Mouse (Mus musculus): ENCODE results near the gene Msln. TPM values are rescaled to one million over a fixed set of nuclear protein-coding genes. Genes with fewer than 3 reads are reported as not detected.
A peak's percentile ranks its signal among the peaks of the same experiment; 100 is the strongest.

The Msln gene
- total RNA-seq (2021): 10 to 100 TPM; 38.5 to 40.6 TPM

DNA sequence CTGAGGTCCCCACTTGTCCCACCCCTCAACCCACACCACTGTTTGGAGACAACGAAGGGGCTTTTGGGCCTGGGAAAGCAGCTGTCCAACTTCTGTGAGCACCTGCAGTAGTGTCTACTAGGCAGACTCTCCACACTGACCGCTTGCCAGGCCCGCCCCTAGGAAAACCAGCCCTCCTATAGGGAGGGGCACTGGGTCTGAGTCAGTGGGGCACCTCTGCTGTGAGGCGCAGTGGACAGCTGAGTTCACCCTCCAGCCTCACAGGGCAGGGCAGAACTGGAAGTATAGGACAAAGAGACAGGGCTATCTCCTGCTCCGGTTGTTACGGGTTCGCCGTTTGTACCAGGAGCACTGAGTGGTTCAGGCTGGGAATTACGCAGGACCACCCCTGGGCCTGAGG lies at the start of gene Msln:
TSS of gene Msln (minus strand) at position 138 of the 400 bp plus-strand sequence.
- DNase-seq: no peak
- intact Hi-C loops (cut with DNase I): no loop called here

DNA sequence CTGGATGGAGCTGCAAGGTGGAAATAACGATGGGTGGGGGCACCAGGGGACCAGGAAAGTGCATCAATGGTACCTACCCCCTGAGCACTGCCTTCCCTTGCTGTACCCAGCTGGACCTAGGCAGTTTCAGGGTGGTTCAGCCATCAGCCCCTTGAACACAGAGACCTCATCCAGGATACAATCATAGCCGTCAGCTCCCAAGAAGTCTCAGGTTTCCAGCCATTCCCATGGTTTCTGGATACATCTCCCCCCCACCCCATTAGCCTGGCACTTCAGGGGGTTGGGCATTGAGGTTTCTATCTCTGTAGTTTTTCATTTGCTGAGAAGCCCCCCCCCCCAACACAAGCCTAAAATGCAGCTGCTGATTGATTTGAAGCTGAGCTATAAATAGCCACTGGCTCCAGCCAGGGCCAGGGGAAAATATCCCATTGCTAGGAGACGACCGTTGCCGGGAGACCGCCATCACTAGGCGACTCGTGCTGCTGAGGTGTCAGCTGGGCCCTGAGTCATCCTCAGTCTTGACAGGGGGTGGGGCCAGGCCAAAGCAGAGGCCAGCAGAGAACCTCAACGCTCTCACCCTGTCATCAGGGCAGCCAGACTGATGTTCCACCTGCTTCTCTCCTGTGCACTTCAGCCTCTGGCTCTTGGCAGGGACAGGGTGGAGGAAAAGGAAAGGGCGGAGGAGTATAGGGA lies 48.8 kb upstream of the Msln start:
- peak; percentile 85 to 86 for DNase-seq
- intact Hi-C loops (cut with DNase I): loop anchor here (10.0 kb wide), 1 partner anchor 208 kb away; no protein-coding TSS in a partner anchor

DNA sequence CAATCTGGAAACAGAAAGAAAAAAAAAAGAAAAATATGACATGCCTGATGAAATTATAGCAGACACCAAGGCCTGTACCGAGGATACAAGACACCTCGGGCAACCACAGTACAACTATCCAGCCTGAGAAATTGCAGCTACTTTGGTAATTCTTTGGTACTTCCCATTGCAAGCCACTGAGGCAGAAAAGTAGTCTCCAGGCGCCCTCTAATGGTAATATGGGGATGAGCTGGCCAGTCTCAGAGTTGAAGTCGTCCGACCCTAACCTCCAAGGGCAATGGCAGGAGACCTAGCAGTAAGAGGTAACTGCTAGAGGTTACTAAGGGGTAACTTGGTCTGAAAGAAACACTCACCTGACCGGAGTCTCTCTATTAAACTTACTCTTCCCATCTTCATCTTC lies 46.9 kb upstream of the Msln start:
- peak; percentile 77 to 83 for DNase-seq
- intact Hi-C loops (cut with DNase I): loop anchor here (1.0 to 10.0 kb wide), 3 partner anchors 28 to 206 kb away; partner anchors contain the start of gene Narfl

DNA sequence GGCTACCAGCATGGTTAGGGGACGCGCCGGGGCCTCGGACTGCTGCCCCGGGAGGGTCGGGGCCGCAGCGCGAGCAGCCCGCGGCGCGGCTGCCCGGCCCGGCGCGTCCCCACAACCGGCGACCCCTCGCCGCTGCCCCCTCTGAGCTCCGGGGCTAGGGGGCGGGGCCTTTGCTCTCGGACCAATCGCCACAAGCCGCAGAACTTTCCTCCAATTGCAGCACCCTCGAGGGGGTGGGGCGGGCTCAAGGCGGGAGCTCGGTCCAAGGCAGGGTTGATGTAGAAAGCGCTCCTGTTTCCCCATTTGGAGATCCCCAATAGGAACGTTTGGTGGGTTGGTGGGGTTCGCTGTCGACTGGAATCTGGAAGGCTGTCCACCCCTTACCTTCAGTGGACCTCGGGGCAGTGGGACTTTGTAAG lies 42.8 kb upstream of the Msln start, which contains the start of gene Metrn:
TSS of gene Metrn (minus strand) at position 186 of the 419 bp plus-strand sequence.
- peak; percentile 92 to 93 for DNase-seq

DNA sequence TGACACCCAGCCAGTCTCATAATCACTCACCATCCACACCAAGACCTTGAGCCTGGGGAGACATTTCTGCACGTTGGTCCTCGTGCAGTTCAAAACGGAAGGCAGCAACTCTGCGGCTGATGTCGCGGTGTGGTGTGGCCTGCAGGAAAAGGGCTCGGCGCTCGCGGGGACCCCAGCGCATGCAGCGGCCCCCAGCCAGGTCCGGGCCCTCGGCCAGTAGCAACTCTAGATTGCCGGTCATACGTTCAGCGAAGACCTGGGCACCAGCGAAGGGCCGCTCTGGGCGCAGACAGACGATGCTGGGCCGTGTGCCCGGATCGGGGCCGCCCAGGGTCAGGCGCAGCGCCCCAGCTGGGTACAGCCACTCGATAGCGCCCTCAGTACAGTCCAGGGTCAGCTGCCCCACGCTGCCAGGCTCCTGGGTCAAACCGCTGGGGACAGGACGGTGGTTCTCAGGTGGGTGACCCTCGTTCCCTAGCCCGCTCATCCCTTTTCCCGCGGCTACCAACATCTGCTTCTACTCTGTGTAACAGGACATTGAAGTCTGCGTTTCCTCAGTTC lies 42.1 kb upstream of the Msln start:
- intact Hi-C loops (cut with DNase I): no loop called here
- DNase-seq: peak; percentile 69 to 77

More for the DNA sequence above, 42.8 kb upstream of the Msln start, which contains the start of gene Metrn:
- intact Hi-C loops (cut with DNase I): no loop called here

DNA sequence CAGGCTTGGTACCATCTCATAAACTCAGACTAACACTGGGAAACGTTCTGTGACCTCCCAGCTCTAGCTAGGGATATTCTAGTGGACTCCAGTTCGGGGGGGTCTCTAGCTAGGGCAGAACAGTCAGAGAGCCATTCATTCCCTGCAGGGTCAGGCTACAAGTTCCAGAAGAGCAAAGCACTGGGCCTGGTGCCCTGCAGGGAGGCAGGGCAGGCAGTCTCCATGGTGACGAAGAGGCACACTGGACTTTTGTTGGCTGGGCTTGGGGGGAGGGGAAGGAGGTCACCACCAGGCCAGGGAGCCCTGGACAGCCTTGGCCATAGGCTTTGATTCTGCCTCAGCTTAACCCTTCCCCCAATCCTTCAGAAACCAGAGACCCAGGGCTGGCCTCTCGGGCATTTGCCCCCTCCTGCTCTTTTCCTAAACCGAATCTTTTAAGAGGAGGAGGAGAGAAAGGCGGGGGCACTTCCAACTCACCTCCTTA lies 41.5 kb upstream of the Msln start, which contains the start of gene AC134908.4:
TSS of gene AC134908.4 (minus strand) at position 51 of the 484 bp plus-strand sequence.
- peak in 1 of 2 experiments; percentile 34 for DNase-seq
- intact Hi-C loops (cut with DNase I): no loop called here

DNA sequence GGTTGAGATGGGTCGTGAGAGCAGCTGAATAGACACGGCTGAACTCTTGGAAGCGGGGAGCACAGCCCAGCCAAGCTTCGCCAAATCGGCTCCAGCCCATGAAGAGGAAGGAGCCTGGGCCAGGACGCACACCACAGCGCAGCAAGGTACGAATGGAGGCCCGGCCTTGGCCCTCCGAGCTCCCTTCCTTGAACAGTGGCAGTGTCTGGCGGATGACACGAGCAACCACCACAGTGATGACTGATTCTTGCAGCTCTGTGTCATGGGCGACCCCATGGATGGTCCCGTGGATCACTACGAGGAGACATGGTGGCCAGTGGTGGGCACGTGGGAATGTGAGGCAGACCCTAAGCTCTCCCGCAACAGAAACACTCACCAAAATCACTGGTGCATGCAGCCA lies 40.8 kb upstream of the Msln start:
- DNase-seq: no peak
- intact Hi-C loops (cut with DNase I): no loop called here

DNA sequence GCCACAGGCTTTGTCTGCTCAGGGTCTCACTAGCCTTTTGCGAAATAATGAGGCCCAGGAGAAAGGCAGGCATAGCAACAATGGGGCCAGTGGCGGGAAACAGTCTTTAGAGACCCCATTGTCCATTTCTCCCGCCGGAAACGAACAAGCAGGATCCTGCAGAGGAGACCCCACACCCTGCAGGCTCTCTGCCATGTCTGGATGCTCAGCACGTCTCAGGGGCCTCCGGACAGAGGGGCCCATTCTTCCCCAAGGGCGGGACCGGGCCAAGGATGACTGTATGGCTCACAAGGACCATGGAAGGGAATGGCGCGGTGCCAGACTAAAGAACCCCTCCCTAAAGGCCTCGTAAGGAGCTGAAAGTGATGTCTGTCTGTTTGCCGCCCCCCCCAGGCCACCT lies 40.0 kb upstream of the Msln start:
- intact Hi-C loops (cut with DNase I): no loop called here
- no peak for DNase-seq

DNA sequence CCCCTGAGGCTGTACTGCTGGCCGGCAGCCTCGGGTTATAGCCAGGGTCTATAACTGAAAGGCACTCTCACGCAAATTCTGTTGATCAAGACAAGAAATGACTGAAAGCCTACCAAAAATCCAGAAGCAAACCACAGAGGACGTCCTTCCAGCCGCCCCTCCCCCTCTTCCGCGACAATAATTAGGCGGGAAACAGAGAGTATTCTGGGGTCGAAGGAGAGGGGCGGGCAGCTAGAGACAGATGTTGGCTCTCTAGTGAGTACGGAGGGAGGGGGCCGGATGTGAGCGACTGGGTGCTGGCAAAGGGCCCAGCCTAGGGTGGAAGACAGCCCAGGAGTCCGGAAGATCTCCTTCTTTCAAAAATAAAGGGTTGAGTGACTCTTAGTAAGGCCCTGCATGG lies 38.4 kb upstream of the Msln start, which contains the start of gene Fam173a:
TSS of gene Fam173a (minus strand) at position 287 of the 400 bp plus-strand sequence.
- peak; percentile 89 for DNase-seq
- intact Hi-C loops (cut with DNase I): no loop called here

DNA sequence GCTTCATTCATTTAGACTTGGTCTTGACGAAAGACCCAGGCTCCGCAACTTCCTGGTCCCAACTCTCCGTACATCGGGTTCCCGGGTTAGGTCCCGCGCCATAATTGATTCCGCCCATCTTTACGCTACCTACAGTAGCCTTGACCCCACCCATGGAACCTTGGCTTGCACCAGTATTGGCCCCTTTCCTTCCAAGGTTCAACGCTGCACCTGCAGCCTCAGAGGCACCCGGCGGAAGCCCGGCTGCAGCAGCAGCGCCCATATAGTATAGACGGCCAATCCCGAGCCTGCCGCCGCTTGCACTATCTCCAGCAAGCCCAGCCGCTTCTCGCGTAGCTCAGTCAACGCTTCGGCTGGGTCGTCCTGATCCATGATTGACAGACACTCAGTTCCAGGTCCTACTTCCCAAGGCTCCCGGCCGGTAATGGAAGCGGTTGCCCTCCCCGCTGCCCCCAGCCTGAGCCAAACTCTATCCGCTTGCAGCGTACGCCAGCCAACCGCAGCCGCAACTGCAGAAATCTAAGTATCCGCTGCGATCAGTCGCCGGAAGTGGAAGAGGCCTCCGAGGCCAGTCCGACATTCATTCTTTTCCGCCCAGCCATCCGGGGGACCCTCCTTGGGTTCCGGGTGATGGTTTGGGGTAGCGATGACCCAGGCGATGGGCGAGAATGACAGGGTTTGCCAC lies 37.8 kb upstream of the Msln start:
- intact Hi-C loops (cut with DNase I): no loop called here
- peak; percentile 89 to 94 for DNase-seq

DNA sequence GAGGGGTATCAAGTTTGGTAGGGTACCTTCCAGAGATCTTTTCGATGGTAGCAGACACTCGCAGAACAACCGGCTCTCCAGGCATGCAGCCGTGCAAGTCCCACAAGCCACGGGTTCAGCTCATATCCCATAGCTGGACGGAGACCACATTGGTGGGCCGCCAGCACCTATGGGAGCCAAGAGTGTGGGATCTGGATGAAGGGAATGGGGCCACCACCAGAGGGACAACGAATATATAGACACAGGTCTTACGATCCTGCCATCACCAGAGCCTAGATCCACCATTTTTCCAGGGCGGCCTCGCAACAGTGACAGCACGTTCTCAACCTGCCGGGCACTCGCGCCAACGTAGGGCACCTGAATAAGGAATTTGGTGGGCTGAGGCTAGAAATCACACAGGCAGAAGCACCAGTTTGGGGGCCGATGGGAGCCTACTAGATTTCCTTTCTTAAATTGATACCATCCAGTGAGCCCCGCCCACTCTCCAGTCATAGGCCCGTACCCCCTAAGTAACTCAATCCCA lies 37.2 kb upstream of the Msln start:
- DNase-seq: no peak
- intact Hi-C loops (cut with DNase I): no loop called here

DNA sequence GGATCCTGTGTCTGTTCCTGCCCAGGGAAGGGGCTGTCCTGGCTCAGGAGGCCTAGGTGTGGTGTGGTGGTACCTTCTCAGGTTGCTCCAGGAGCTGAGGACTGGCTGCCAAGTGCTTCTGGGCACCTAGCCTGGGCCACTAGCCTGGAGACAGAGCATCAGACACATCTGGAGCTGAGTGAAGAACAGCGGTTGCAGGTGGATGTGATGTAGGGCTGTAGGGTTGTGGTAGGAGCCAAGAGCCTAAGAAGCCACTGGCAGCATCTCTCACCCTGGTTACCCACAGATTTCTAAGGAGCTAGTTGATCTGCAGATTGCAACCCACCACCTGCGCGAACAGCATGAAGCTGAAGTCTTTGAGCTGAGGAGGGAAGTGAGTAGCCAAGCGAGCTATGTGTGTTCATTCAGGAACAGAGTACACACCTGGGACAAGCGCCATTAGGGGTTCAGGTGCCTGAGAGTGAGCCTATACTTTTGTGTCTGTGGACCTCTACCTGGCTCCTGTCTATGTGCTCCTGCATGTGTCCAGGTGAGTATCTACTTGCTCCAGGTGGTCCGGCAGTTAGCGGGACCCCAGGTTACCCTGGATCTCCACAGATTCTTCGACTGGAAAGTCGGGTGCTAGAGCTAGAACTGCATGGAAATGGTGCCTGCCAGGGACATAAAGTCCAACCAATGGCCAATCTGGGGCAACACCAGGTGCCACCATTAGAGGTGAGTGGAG lies 32.8 kb upstream of the Msln start:
- intact Hi-C loops (cut with DNase I): no loop called here

DNA sequence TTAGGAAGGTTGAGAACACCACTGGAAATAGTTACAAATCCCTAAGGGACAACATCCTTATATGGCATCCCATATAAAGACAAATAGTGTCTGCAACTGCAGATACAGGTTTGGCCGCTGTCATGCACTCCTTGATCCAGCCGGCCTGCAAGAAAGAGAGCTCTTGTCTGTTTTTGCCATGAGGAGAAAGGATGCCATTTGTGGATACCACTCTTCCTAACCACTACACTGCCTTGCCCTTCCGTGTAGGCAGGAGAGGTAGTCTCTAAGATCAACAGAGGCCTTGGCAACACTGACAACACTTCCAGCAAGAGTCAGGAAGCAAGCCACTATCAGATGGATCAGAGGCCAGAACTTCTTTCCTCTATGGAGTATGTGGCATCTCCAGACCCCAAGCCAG lies 32.1 kb upstream of the Msln start, which contains the start of gene Ccdc78:
TSS of gene Ccdc78 (plus strand) at position 301 of the 400 bp plus-strand sequence.
- DNase-seq: no peak
- intact Hi-C loops (cut with DNase I): no loop called here

More for the DNA sequence above, 32.8 kb upstream of the Msln start:
- no peak for DNase-seq

DNA sequence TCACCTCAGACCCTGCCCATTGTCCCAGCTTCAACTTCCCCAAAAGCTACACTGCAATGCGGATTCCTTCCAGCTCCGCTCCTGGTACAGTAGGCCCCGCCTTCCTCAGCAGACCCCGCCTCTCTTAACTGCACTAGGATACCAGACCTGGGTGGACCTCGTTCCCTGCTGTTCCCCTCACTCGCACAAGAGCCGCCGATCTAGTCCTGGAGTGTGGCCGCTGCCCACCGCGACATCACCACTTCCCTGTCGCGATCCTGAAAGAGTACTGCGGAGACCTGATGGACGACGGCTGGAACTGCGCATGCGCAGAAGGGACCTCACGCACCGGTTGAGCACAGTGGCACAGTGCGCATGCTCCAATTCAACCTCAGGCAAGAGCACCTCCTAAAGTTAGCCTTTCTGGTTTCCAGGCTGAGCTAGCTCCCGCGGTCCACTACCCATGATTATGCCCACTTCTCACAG lies 31.1 kb upstream of the Msln start, which contains the start of gene Haghl:
TSS of gene Haghl (minus strand) at position 393 of the 465 bp plus-strand sequence.
- peak; percentile 97 to 98 for DNase-seq
- intact Hi-C loops (cut with DNase I): no loop called here

DNA sequence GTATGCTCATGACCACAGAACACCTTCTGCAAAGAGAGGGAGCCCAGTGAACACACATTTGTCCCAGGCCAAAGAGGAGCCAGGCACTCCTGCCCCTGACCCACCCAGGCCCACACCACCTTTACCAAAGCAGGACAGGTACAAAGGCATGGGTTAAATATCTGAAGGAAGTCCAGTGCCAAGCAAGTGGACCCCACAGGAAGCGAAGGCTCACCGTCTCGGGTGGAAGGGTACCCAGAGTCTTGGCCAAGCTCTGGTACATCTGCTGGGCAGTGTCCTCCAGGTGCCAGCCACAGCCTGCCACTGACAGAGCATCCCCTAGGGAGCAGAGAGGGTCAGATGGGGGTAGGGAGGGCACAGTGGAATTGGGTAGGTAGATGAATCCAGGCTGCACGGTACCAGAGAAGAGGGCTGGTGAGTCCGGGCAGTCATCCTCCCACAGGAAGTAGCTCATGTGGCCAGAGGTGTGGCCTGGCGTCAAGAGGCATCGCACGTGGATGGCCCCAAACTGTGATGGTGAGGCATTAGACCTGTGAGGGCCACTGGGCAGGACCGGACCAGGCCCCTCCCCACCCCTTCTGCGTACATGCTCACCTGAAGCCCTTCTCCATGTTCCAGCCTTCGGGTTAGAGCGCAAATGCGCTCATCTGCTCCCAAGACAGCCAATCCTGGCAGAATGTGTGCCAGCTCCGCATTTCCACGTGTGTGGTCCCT lies 29.8 kb upstream of the Msln start:
- intact Hi-C loops (cut with DNase I): no loop called here
- DNase-seq: no peak

DNA sequence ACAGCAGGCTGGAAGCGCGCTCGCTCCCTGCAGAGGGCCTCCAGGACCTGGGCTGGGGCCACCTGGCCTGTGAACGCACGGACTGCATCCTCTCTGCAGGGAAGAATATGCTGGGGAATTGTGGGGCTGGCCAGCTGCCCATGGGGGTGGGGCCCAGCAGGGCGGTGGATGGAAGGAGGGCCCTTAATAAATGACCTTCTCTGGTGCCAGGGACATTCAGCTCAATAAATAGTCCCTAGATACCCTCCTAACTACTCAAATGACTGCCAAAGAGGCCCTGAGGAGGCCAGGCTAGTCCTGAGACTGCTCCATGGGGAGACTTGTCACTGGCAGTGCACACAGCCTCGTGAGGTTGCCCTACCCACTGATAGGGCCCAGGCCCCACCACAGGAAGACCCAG lies 28.9 kb upstream of the Msln start:
- peak; percentile 73 to 74 for DNase-seq
- intact Hi-C loops (cut with DNase I): no loop called here

DNA sequence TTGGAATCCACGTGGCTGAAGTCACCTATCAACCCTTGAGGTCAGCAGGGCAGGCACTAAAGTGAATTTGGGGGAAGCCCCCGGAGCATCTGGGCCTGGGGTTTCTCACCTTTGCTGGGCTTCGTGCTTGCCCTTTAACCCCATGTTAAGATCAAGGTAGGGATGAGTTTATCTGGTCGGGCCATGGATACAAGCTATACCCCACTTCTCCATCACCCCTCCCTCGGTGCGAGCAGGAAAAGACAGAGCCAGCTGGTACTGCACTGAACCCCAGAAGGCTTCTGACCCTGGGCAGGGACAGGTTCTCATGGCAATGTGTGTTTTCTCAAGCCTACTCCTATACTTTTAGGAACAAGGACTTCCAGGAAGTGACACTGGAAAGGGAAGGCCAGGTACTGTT lies 27.2 kb upstream of the Msln start:
- intact Hi-C loops (cut with DNase I): no loop called here
- DNase-seq: no peak

DNA sequence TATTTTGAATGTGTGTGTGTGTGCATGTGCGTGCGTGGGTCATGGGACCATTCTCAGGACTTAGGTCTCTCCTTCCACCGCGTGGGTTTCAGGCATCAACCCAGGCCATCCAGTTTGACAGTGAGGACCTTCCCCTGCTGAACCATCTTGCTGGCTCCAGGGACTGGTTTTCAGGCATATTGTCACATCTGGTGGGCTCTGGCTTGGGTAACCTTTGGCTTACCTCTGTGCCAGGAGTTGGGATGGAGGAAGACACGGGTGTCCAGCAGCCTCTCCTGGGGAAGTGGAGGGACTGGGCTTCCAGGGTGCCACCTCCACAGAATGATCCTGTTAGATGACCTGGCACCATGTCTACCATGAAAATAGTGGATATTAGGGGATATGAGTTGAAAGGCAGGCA lies 23.8 kb upstream of the Msln start:
- intact Hi-C loops (cut with DNase I): no loop called here
- no peak for DNase-seq

DNA sequence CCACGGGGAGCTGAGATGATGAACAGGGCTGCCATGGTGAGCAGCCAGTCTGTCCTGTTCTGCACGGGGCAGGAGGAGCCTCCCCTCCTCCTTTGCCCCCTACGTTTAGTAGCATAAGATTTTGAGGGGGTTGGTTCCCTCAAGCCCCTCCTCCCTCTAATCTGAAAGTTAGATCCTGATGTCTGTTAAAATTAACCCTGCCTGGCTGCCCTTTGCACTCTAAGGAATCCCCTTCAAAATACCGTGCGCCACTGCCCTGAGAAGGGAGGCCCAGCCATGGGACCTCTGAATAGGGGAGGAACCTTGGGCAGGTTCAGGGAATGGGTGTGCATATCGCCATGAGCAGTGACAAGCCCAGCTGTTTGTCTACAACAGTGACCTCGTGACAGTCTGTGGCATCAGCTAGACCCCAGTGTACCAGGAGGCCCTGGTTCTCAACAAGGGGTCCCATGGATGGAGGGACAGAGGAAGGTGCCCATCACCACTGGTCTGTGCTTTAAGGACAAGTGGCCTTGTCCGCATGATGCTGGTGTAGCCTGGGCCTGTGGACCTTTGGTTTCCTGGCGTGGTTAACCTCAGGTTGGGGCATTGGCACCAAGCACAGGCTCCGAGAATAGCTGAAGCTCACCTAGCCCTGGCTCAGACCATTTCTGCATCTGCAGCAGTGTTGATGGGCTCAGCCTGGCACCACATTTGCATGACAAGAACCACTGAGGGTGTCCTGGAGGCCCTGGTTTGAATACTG lies 21.3 kb upstream of the Msln start:
- DNase-seq: no peak
- intact Hi-C loops (cut with DNase I): no loop called here
